Mouse (Mus musculus) adrenal gland (tissue): ENCODE measurements around the gene Slc16a7.

ENCODE experiments used
- intact Hi-C: fragments of 180-260 bp; cut with DNase I; formaldehyde crosslinking; loops from one replicate; pipeline ENCODE4 v1.15.1; 2025
- long read RNA-seq, 2 experiments: library from polyadenylated mRNA; unstranded; transcript quantifications; one replicate each; pipeline ENCODE4 v2.0.0; 2020; ENCODE audit warnings: borderline replicate concordance in 1 of 2; ENCODE audit not compliant: insufficient replicate concordance in 1 of 2

The Slc16a7 gene
- long read RNA-seq, experiment 1: 0 reads
- long read RNA-seq, experiment 2, partial matches to known transcripts: 1 of 1 reads
- long read RNA-seq, experiment 2, other reads (novel, unspliced or antisense): 0 of 1 reads

DNA sequence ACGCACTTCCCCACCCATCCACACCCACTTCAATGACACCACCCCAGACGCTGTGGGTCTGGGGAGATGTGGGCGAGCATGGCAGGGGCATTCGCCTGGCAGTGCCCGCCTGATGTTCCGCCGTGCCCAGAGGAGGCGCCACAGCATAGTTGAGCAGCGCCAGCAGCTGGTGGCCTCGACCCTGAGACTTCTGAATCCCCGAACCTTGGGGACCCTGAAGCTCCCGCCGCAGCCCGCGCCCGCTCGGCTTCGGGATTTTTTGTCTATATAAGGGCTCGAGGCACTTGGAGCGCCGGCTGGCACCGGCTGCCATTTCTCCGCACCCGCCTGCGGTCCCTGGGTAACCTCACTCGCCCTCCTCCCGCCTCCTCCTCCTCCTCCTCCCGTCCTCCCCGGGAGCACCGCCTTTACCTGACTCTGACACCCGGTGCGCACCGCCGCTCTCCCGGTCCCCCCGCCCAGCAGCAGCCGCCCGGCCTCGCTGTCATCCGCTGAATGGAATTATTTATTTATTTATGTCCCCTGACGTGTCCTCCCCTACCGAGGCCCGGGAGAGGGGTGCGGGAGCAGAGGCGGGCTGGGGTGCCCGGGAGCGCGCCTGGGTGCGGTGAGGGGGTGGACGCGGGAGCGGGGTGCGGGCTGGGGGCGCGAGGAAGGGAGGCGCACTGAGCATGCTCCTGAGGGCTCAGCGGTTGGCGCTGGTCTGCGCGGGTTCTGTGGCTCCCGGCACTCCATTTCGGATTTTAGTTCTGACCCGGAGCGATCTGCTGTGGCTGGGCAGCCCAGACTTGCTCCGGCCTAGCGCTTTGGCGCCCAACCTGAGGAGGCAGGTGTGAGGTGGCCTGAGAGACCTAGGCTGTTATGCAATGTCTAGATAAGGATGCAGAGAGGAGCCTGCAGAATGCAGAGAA, at the start of gene Slc16a7:
Gene Slc16a7, minus strand, starts transcription at position 590 of the 911 bp plus-strand sequence.
- intact Hi-C loops: loop anchor here (10.0 kb wide), 1 partner anchor 106 kb away; no protein-coding TSS in a partner anchor

DNA sequence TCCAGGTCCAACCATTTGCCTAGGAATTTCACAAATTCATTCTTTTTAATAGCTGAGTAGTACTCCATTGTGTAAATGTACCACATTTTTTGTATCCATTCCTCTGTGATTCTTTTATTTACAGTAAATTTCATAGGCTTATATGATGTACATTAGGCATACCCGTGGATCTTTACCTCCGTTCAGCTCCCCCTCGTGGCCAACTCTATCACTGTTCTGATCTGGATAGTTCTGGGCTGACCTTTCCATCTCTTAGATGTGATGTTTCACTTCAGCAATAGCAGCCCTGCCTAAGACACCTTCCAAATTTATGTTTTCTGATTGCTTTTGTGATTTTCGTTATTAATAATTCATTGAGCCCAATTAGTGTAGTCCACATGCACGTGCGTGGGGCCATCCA, 29.5 kb upstream of the Slc16a7 start:
- intact Hi-C loops: no loop called here

DNA sequence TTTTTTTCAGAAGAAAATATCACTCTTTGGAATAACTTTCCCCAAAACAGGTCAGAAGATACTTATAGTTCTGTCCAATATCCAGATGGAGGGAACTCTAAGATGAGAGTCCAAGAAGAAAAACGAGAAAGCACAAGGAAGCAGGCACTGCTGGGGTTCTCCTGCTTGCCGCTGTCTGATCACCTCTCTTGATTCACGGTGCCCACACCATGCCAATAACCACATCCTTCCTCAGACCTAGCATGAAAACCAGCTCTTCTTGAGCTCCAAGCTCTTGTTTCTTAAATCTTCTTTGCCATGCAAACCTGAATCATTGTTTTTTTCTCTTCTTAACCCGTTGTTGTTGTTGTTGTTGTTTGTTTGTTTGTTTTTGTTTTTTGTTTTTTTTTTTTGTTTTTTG, 10.5 kb upstream of the Slc16a7 start:
- intact Hi-C loops: no loop called here

DNA sequence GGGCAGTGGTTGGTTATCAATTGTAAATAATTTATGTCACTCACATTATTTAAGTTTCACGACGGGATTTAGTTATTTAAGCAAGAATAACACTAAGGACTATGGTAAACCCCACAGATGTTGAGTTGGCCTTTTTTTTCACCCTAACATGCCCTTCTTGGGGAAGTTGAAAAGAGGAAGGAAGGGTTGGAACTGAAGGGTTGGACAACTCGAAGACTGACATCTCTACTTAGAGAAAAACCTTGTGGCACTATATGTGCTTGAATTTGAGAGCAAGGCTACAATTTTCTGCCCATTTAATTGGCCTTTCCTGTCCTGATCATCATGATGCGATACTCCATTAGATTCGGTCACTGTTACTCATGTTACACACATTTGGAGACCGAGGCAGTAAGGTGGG, 746 bp upstream of the Slc16a7 start:
- intact Hi-C loops: no loop called here

DNA sequence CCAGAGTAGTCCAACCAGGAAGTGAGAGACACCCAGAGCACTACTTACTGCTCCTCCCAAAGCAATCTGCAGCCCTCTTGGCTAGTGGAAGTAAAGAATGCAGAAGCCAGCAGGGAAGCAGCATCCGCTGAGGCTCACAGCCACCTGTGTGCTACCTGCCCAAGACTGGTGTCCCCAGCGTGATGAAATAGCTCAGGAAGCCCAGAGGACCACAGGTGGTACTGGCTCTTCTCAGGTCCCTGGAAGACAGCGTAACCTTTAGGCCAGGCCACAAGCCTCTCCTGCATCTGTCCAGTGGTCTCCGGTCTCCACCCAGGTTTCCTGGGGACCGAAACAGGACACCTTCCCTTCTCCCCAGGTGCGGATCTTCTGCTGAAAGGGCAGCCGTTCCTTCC, 787 bp downstream of the Slc16a7 start:
- intact Hi-C loops: loop anchor here (10.0 kb wide), 1 partner anchor 106 kb away; no protein-coding TSS in a partner anchor

DNA sequence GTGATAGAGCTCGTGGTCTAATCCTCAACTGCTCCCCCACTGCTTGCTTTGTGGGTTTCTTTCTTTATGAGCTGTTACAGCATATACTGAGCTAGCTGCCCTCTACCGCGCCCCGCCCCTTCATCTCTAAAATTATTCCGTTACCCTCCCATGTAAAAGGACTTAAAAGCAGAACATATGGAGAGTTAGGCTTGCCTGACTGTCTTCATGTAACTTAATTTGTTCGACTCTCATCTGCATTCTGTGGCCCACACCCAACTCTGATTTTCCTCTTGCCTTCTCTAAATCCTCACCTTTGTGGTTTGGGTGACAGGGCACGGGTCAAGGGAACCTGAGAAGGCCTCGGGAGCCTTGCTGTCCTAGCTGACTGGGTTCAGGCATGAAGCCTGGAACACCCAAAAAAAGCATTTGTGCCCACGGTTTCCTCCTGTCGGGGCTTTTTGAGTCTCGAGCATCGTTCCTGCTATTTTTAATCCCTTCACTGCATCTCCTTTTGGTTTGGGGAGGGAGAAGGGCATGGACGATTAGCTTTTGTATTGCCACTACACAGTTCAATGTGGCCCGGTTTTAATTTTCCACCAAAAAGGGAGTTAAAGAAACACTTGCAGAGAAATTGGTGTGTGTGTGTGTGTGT, 1.4 kb downstream of the Slc16a7 start:
- intact Hi-C loops: loop anchor here (10.0 kb wide), 1 partner anchor 107 kb away; no protein-coding TSS in a partner anchor

DNA sequence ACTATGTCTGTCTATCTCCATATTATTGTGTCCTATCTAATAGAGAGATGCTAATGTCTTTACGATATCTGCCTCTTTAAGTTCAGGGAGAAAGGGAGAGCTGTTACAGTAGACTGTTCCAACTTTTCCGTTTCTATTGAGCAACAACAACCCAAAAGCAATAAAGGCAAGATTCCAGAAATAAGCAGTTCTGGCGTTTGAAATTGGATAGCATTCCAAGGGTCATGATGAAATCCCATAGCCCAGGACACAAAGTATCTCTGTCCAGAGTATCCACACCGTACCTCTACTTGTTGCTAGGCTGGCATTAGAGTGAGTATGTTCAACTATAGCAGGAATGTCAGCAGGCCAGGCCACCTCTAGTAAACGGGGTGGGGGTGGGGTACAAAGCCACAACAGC, 13.7 kb downstream of the Slc16a7 start:
- intact Hi-C loops: no loop called here

DNA sequence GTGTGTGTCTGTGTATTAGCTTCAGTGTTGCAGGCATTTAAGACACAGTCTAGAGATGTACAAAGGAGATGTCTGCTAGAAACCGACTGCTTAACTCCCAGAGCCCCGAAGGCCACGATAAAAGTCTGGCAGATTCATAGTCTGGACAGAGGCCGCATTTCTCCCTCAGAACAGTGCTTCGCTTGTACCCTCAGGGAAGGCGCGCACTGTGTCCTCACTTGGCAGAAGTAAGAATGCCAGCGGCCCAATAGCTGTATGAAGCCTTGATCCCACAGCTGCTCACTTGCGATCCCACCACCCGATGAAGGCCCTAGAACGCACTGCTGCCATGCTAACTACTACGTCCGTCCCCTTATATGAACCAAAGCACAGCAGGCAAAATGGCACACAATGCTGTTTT, 16.6 kb downstream of the Slc16a7 start:
- intact Hi-C loops: no loop called here

DNA sequence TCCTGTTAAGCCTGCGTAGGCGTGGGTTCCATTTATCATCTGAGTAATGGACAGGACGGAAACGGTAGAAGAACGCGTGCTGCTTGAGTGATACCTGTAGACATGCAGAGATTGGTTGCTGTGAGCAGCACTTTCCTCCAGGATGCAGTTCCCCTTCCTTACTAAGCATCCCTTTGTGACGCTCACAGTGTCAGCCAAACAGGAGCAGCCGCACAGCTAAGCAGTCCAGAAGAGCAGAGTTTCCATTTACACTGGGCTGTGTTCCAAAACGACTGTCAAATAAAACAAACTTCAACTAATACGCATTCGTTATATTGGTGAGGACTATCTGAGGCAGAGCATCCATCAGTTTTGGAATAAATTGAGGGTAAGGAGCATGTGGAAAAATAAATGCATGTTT, 17.8 kb downstream of the Slc16a7 start:
- intact Hi-C loops: no loop called here

DNA sequence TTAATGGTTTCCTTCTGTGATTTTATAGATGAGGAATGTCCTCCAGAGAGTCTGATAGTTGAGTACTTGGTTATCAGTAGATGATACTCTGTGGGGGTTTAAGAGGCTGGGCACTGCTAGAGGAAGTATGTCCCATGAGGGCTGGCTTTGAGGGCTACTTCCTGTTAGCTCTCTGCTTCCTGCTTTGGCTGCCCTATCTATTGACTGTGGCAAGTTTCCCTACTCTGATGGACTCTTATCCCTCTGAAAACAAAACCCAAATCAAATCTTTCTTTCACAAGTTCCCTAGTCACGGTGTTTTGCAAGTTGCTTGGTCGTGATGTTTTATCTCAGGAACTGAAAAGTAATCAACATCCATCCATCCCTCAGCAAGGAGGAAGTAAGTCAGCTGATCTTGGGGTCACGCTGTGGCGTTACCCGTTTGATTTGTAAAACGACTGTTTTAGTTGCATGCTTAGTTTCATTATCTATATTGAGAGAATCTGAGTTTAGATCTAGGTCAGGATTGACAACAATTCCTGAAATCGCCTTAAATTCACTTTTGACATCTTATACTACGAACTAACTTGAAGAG, 19.1 kb downstream of the Slc16a7 start:
- intact Hi-C loops: no loop called here

DNA sequence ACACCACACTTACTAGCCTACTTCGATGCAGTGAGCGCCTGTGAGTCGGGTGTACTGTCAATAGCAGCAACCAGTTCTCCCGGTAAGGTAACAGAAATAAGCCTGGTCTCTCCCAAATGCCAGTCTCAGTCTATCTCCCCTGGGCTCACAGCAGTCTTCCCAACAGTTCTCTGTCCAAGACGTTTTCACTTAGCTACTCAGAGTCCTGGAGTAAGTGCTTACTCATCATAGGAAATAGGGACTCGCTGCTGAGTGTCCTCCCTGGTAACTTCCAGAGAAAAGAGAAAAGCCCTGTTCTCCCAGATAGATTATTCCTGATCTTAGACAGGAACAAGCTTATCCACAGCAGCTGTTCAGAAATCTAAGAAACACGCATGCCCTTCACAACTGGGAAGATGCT, 30.8 kb downstream of the Slc16a7 start:
- intact Hi-C loops: no loop called here

DNA sequence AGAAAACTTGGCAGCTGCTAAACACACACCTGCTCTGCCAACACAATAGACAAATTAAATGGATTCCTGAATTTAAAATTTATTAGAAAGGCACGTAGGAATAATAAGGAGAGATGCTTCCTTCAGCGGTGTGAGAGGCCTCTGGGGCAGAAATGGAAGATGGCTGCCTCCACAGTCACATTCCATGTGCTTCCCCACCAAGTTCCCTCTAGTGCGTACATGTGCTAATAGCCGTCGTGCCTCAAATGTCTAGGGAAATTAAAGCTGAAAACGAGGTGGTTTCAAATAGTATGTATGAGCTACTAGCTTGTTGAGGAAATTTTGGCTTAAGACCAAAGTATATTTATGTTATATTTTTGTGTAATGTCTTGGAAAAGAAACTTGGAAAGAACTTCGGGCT, 36.5 kb downstream of the Slc16a7 start:
- intact Hi-C loops: no loop called here

DNA sequence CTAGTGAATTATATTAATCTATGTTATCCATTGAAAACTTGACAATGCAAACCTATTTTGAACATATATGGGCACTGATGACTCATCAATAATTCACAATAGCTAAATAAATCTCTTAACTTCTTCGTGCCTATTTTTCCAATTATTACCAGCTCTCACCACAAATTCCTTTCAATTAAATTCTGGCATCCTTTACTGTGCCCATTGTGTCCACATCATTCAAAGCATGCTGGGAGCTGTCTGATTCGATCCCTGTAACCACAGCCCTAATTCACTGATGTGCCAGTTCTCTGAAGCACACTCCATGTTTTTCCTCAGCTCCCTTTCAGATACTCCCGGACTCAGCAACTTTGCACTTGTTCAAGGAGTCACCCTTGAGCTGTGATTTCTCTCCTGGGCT, 41.1 kb downstream of the Slc16a7 start:
- intact Hi-C loops: no loop called here

DNA sequence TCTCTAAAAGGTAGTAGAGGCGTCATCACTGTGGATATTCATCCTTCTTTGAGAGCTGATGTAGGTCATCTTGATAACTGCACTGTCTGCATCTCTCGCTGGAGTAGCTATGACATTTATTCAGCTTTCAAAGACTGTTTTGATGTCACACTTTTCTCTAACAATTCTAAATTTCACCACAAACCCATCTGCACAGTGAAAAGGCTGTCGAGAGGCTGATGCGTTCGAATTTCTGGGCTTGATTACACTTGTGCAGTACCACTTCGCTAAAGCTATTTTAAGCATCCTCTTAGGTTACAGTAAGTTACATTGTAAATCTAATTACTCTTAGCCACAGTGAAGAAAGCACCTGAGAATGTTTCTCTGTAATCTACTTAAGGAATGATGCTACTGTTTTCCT, 42.1 kb downstream of the Slc16a7 start:
- intact Hi-C loops: no loop called here

DNA sequence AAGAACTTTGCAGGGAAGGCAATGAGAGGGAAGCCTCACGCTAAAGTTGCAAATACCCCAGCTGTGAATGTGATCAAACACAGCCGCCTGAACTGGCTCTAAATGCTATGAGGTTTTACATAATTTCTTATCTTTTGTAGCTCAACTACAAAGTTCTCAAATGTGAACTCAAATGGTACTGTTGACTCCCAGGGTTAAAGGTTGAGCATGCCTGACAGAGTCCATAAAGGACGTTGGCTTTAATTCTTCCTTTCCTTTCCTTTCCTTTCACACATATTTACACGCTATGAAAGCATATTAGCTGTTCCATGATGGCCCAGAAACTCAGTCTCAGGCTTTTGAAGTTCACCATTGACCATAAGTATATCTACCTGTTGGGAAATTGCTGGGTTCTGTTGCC, 42.9 kb downstream of the Slc16a7 start:
- intact Hi-C loops: no loop called here

DNA sequence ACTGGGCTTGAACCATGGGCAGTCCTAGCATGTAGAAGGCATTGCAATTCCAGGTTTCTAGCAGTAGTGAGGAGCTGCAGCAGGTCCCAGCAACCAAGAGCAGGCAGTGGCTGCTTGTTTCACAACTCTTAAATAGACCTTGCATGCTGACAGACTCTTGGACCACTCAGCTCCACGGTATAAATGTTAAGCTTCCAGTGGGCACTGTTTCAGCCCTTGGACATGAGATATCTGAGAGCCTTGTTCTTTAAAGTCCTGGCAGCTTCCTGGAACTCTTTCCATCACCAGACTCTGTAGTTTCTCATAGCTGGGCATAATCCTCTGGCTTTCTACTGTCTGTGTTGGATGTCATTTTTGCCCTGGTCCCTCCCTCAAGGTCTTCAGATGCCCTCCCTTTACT, 43.7 kb downstream of the Slc16a7 start:
- intact Hi-C loops: no loop called here

DNA sequence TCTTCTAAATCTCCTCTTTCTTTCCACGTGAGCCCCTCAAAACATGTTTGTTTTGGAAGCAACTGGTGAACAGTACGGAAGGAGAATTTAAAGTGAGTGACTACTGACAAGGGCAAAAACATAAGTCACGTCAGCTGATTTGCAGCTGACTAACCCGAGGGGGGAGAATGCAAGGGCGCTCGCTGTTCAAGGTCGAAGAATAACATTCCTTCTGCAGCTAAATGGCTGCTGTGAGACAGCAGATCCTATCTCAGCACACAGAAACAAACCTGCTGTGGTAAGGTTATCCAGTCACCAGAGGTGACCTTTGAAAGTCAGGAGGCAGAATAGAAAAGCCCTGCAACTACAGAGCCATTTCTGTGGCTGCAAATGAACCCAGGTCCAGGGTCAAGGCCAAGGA, 47.1 kb downstream of the Slc16a7 start:
- intact Hi-C loops: no loop called here

DNA sequence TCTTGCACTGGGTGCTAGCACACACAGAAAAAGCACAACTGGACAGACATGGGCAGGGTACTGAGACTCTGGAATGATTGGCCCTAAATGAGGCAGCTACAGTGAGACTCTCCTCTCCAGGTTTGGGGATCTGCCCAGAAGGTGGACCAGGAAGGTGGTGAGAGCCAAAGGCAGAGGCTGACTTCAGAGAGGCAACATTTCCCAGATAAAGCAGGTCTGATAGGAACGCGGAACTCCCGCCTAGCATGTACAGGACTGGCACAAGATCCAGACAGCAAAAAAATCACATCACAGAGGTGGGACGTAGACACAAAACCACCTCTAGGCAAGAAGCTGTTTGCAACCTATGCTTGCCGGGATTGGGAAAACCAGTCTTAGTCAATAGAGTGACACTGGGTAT, 55.5 kb downstream of the Slc16a7 start:
- intact Hi-C loops: no loop called here

DNA sequence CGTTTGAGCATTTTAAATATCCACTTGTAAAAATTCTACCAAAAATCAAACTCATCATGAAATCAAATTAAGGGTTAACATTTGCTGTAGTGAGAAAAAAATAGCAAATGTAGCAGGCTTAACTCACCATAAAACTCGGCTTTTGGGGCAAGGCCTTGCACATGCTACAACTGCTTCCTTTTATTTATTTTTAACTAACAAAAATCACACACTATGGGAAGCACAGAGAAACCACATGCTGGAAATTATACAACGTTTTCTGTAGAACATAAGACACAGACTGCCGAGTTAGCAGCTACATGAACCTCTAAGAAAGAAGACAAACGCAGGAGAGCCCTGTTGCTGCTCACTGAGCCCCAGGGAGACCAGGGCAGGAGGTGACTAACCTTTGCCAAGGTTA, 57.9 kb downstream of the Slc16a7 start:
- intact Hi-C loops: no loop called here

DNA sequence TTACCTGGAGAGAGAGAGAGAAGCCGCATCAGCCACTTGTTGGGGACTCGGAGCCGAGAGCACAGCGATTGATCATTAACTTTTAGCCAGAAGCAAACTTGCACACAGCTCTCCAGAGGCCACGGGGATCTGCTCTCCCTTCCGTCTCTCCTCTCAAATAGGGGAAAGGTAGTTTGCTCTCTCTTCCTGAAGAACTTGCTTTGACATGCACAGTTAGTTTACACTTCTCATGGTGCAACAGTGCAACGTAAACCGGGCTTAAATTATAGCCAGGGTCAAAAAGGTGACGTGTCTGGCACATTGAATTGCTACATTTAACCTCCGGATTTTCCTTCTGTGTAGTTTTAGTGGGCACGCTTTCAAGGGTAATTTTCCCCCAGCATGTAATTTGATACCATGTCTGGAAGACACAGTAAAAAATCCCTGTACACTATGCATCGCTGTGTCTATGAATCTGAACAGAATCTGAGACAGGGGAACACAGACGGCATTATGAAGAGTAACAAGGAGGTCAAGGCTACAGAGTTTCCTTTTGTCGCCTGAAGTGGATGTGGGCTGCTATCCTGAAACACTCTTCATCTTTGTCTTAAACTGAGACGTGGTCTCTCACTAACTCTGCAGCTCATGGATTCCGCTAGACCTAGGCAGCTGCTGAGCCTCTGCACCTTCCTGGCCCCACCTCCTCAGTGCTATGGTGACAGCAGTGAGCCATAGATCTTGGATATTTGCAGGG, 60.8 kb downstream of the Slc16a7 start:
- intact Hi-C loops: no loop called here

DNA sequence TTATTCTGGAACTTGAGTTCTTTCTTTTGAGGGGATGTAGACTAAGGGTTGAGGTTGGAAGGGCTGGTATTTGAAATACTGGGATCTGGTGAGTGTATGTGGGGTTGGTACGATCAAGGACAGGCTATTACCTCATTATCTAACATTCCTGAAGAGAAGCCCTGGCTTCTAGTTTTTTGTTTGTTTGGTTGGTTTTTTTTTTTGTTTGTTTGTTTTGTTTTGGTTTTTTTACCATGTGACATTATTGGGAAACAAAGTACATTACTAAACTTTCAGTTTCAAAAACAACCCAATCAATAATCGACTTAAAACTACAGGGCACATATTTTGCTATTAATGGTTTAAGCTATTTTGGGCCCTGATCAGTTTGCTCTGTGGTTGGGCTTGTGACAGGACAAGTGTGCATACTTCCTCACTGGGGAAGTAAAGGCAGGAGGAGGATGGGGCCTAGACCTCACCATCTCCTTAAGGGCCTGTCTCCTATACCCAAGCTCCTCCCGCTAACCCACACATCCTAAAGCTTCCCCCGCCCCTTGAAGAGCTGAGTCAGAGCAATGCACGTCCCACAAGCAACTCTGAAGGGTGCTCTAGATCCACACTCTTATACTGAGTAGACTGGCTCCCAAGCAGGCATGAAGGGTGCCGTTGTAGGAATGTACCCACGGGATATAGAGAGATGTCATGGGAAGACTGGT, 64.2 kb downstream of the Slc16a7 start:
- intact Hi-C loops: no loop called here
